Mouse (Mus musculus) CH12.LX (cell line): Measurements from ENCODE around the gene Blzf1. TPM values are rescaled to one million over a fixed set of nuclear protein-coding genes. Genes with fewer than 3 reads are reported as not detected.

Source experiments
- DNase-seq: peaks from one replicate; pipeline ENCODE4 v3.0.0-alpha.2; 2013; ENCODE audit errors: extremely low read depth
- H3K27ac ChIP-seq: 2 replicates; pipeline ENCODE4 v1.5.1; 2012; ENCODE audit warnings: low read depth, mild to moderate bottlenecking, control low read depth, moderate library complexity; ENCODE audit not compliant: insufficient read depth
- H3K27me3 ChIP-seq: replicated peaks from 2 replicates; pipeline ENCODE3; 2012; ENCODE audit warnings: inconsistent platforms
- H3K36me3 ChIP-seq, 2 experiments: replicated peaks in 1 of 2; 2 replicates each; pipeline versions ENCODE3 to v1.6.1; 2012; ENCODE audit warnings: inconsistent platforms in 1 of 2, low read length in 1 of 2, mild to moderate bottlenecking in 1 of 2, mixed read lengths in 1 of 2, moderate library complexity in 1 of 2; ENCODE audit not compliant: control insufficient read depth in 1 of 2, insufficient read depth in 1 of 2
- H3K4me1 ChIP-seq, 2 experiments: 2 replicates each; pipeline ENCODE4 v1.6.1; 2012; ENCODE audit warnings: inconsistent platforms in 1 of 2, moderate library complexity in 1 of 2; ENCODE audit not compliant: insufficient read depth in 2 of 2, control insufficient read depth in 1 of 2
- H3K4me2 ChIP-seq: 2 replicates; pipeline ENCODE4 v1.6.1; 2012; ENCODE audit warnings: low read depth, mild to moderate bottlenecking, control low read depth; ENCODE audit not compliant: poor library complexity, insufficient read depth, severe bottlenecking
- H3K4me3 ChIP-seq, 3 experiments: fragments of 150-350 bp in 1 of 3; sonication (generic) in 1 of 3; replicated peaks in 1 of 3; 2 replicates each; pipeline versions ENCODE3 to v1.5.1; 2011 to 2012; ENCODE audit warnings: low read depth in 2 of 3, low read length in 2 of 3, mild to moderate bottlenecking in 2 of 3, moderate library complexity in 2 of 3, control low read depth in 1 of 3, improper control_type of control experiment in 1 of 3, inconsistent platforms in 1 of 3, mixed read lengths in 1 of 3; ENCODE audit not compliant: poor library complexity in 1 of 3
- H3K79me2 ChIP-seq: replicated peaks from 2 replicates; pipeline ENCODE4 v1.6.1; 2012; ENCODE audit warnings: mild to moderate bottlenecking, moderate library complexity; ENCODE audit not compliant: control insufficient read depth, poor library complexity, insufficient read depth, severe bottlenecking; ENCODE audit errors: extremely low read depth
- H3K9ac ChIP-seq: 2 replicates; pipeline ENCODE4 v1.6.1; 2012; ENCODE audit warnings: low read depth, mild to moderate bottlenecking, control low read depth, moderate library complexity; ENCODE audit not compliant: insufficient read depth
- H3K9me3 ChIP-seq: replicated peaks from 2 replicates; pipeline ENCODE3; 2012; ENCODE audit warnings: low read length, inconsistent platforms, mixed read lengths
- BHLHE40 ChIP-seq: IDR thresholded peaks from 2 replicates; pipeline ENCODE4 v1.6.1; 2011; ENCODE audit warnings: mild to moderate bottlenecking, low read depth, low read length, improper control_type of control experiment
- CHD1 ChIP-seq: IDR thresholded peaks from 2 replicates; pipeline ENCODE4 v1.6.1; 2012; ENCODE audit warnings: low read depth, low read length, improper control_type of control experiment, inconsistent platforms
- CTCF ChIP-seq, 2 experiments: IDR thresholded peaks in 1 of 2; conservative IDR thresholded peaks in 1 of 2; 2 replicates each; pipeline ENCODE4 v1.5.1; 2011 to 2012; ENCODE audit warnings: low read depth in 2 of 2, low read length in 2 of 2, improper control_type of control experiment in 1 of 2, inconsistent platforms in 1 of 2, mild to moderate bottlenecking in 1 of 2, moderate library complexity in 1 of 2
- ELF1 ChIP-seq: IDR thresholded peaks from 2 replicates; pipeline ENCODE4 v1.6.1; 2014; ENCODE audit warnings: low read depth, mild to moderate bottlenecking, inconsistent platforms, low read length, improper control_type of control experiment
- EP300 ChIP-seq: IDR thresholded peaks from 2 replicates; pipeline ENCODE4 v1.6.1; 2011; ENCODE audit warnings: low read length, improper control_type of control experiment
- IRF4 ChIP-seq: IDR thresholded peaks from 2 replicates; pipeline ENCODE4 v1.6.1; 2014; ENCODE audit warnings: low read depth, mild to moderate bottlenecking, inconsistent platforms, low read length, improper control_type of control experiment
- JUN ChIP-seq: IDR thresholded peaks from 2 replicates; pipeline ENCODE4 v1.6.1; 2011; ENCODE audit warnings: low read depth, mild to moderate bottlenecking, low read length, improper control_type of control experiment, moderate library complexity; ENCODE audit not compliant: insufficient read depth
- JUND ChIP-seq: conservative IDR thresholded peaks from 2 replicates; pipeline ENCODE4 v1.6.1; 2011; ENCODE audit warnings: low read depth, low read length, improper control_type of control experiment
- KAT2A ChIP-seq: IDR thresholded peaks from 2 replicates; pipeline ENCODE4 v1.6.1; 2012; ENCODE audit warnings: low read length, improper control_type of control experiment, inconsistent platforms; ENCODE audit not compliant: insufficient replicate concordance
- MAX ChIP-seq: IDR thresholded peaks from 2 replicates; pipeline ENCODE4 v1.6.1; 2011; ENCODE audit warnings: low read length, improper control_type of control experiment
- MAZ ChIP-seq: IDR thresholded peaks from 2 replicates; pipeline ENCODE4 v1.6.1; 2012; ENCODE audit warnings: low read depth, mild to moderate bottlenecking, inconsistent platforms, low read length, improper control_type of control experiment, moderate library complexity
- MEF2A ChIP-seq: IDR thresholded peaks from 2 replicates; pipeline ENCODE4 v1.6.1; 2014; ENCODE audit warnings: low read depth, mild to moderate bottlenecking, inconsistent platforms, low read length, improper control_type of control experiment, borderline replicate concordance
- MXI1 ChIP-seq: IDR thresholded peaks from 2 replicates; pipeline ENCODE4 v1.6.1; 2011; ENCODE audit warnings: mild to moderate bottlenecking, low read depth, low read length, improper control_type of control experiment
- NRF1 ChIP-seq: IDR thresholded peaks from 2 replicates; pipeline ENCODE4 v1.6.1; 2014; ENCODE audit warnings: low read depth, mild to moderate bottlenecking, inconsistent platforms, low read length, improper control_type of control experiment, moderate library complexity
- PAX5 ChIP-seq: IDR thresholded peaks from 2 replicates; pipeline ENCODE4 v1.6.1; 2012; ENCODE audit warnings: low read length, inconsistent platforms, mixed read lengths
- RAD21 ChIP-seq: IDR thresholded peaks from 2 replicates; pipeline ENCODE4 v1.6.1; 2011; ENCODE audit warnings: low read depth, mild to moderate bottlenecking, low read length, improper control_type of control experiment, moderate library complexity
- SMC3 ChIP-seq: IDR thresholded peaks from 2 replicates; pipeline ENCODE4 v1.6.1; 2011; ENCODE audit warnings: low read depth, low read length, improper control_type of control experiment
- USF2 ChIP-seq: conservative IDR thresholded peaks from 2 replicates; pipeline ENCODE4 v1.6.1; 2011; ENCODE audit warnings: low read depth, low read length, improper control_type of control experiment
- ZMIZ1 ChIP-seq: IDR thresholded peaks from 2 replicates; pipeline ENCODE4 v1.6.1; 2012; ENCODE audit warnings: low read depth, mild to moderate bottlenecking, inconsistent platforms, low read length, improper control_type of control experiment
- ZNF384 ChIP-seq: IDR thresholded peaks from 2 replicates; pipeline ENCODE4 v1.6.1; 2012; ENCODE audit warnings: low read depth, low read length, improper control_type of control experiment, inconsistent platforms
- dilution Hi-C: fragments of 300-500 bp; cut with MboI; formaldehyde crosslinking; loops from 2 replicates; pipeline ENCODE4 v1.14.3; 2020; ENCODE audit warnings: low sequenced_read_pairs; ENCODE audit not compliant: extremely low pct_unique_long_range_greater_than_20kb, extremely low pct_ligation_motif_present
- in situ Hi-C: fragments of 300-500 bp; cut with MboI; formaldehyde crosslinking; loops from 3 replicates; pipeline ENCODE4 v1.14.3; 2019; ENCODE audit warnings: low sequenced_read_pairs, low pct_ligation_motif_present, low pct_unique_long_range_greater_than_20kb, mixed read lengths
- polyA plus RNA-seq: library from polyadenylated mRNA; unstranded; fragments of >175 nt; gene quantifications from 2 replicates; pipeline ENCODE4 v1.2.1, GENCODE M21; 2012; ENCODE audit warnings: low read depth; ENCODE audit not compliant: insufficient read length
- total RNA-seq, 2 experiments: library from RNA; depleted of rRNA; stranded (reverse); fragments of 300-350 nt in 1 of 2; fragments of >200 nt in 1 of 2; gene quantifications; 2 replicates each; pipeline ENCODE4 v1.2.3; 2012 to 2014

The Blzf1 gene
- total and polyA plus RNA-seq, 3 experiments = 13.7 to 22.2 (median 18.8) TPM

GRCm38 (mm10) chr1:164327764-164328163 lies 20.5 kb upstream of the Blzf1 start:
- in situ Hi-C loops (no loop called here), dilution Hi-C loops (no loop called here)
- Histone ChIP-seq H3K36me3 (peaks cover 18 to 21% of the 10 kb centered on the region in 2 experiments), H3K9ac (no peak overlapping the region), H3K4me1 (peaks cover 9 to 32% of the 10 kb centered on the region in 2 experiments; a peak in 3 of 4 replicates), H3K4me2 (no peak overlapping the region), H3K79me2 (no peaks in the 10 kb centered on the region), H3K27ac (no peak overlapping the region), H3K9me3 (no peaks in the 10 kb centered on the region), H3K27me3 (no peaks in the 10 kb centered on the region), H3K4me3 (no peak overlapping the region)
- no peak for TF ChIP-seq CTCF (conservative IDR thresholded peaks at IDR 0.05 in 1 of 2, IDR thresholded peaks at IDR 0.05 in 1 of 2; ENCODE audit: low read depth in 2 of 2, low read length in 2 of 2)
- TF ChIP-seq NRF1 = no peak
- TF ChIP-seq PAX5 = no peak
- no peak for DNase-seq

- Histone ChIP-seq H3K4me2 (no peak overlapping the region), H3K9me3 (no peaks in the 10 kb centered on the region), H3K79me2 (no peaks in the 10 kb centered on the region), H3K27ac (no peak overlapping the region), H3K4me1 (peaks cover 9 to 22% of the 10 kb centered on the region in 2 experiments; a peak in 3 of 4 replicates), H3K36me3 (peaks cover 18 to 26% of the 10 kb centered on the region in 2 experiments), H3K27me3 (no peaks in the 10 kb centered on the region), H3K9ac (no peak overlapping the region), H3K4me3 (no peak overlapping the region)
- in situ Hi-C loops (no loop called here), dilution Hi-C loops (no loop called here)
- DNase-seq = no peak
- TF ChIP-seq MXI1 = no peak
- no peak for TF ChIP-seq SMC3
- no peak for TF ChIP-seq CHD1
- no peak for TF ChIP-seq ZMIZ1
- no peak for TF ChIP-seq ELF1
- no peak for TF ChIP-seq JUN
- TF ChIP-seq IRF4 = no peak
- TF ChIP-seq KAT2A = no peak
- TF ChIP-seq EP300 = no peak
- no peak for TF ChIP-seq JUND
These were observed 19.4 kb upstream of the Blzf1 start for GRCm38 (mm10) chr1:164326600-164327155.

- Histone ChIP-seq H3K27me3 (no peaks in the 10 kb centered on the region), H3K27ac (no peak overlapping the region)
- dilution Hi-C loops = no loop called here
- no peak for TF ChIP-seq USF2
- no peak for TF ChIP-seq MAZ
- no peak for TF ChIP-seq RAD21
- no peak for TF ChIP-seq MEF2A
- TF ChIP-seq ZNF384 = no peak
- TF ChIP-seq CHD1 = no peak
- TF ChIP-seq JUND = no peak
- no peak for TF ChIP-seq MAX
- TF ChIP-seq BHLHE40 = no peak
- TF ChIP-seq MXI1 = no peak
- TF ChIP-seq, all 38 proteins: peak for 0
- Histone ChIP-seq H3K4me1 (peaks cover 0 to 18% of the 10 kb centered on the region in 2 experiments; a peak in 2 of 4 replicates), H3K9ac (no peak overlapping the region), H3K79me2 (no peaks in the 10 kb centered on the region), H3K36me3 (peaks cover 7 to 19% of the 10 kb centered on the region in 2 experiments), H3K9me3 (no peaks in the 10 kb centered on the region), H3K4me3 (no peak overlapping the region), H3K4me2 (no peak overlapping the region)
- DNase-seq = no peak
- in situ Hi-C loops = loop anchor here (25.0 kb wide), 1 partner anchor 787 kb away; no protein-coding TSS in a partner anchor
These were observed 17.6 kb upstream of the Blzf1 start for GRCm38 (mm10) chr1:164324878-164325277.
